Mouse (Mus musculus): ENCODE measurements at regions not wholly inside any gene's neighbourhood (a gene's known extent, or its start where the extent isn't known, plus 50 kb on each side); places are given as distances from the start of the nearest gene placed in this dataset.
A peak's percentile ranks its signal among the peaks of the same experiment; 100 is the strongest.

- no peak overlapping the region for H3K4me3 ChIP-seq
- H3K4me2 ChIP-seq: no peak overlapping the region
- no peaks in the 10 kb centered on the region for H3K36me3 ChIP-seq
- H3K9ac ChIP-seq: no peak overlapping the region
- H3K4me1 ChIP-seq (replicated peaks): no peaks in the 10 kb centered on the region; the same call in 1 of the 2 replicates
- no peaks in the 10 kb centered on the region for H3K9me3 ChIP-seq (replicated peaks)
- ATAC-seq (ENCODE audit: insufficient number of reproducible peaks, low FRiP score): no peak
- no peaks in the 10 kb centered on the region for H3K27me3 ChIP-seq (replicated peaks)
- H3K27ac ChIP-seq (ENCODE audit: poor library complexity, severe bottlenecking): no peak overlapping the region
Observed at GRCm38 (mm10) chr8:127849926-127850325, 508.5 kb upstream of the Nrp1 start.

DNA sequence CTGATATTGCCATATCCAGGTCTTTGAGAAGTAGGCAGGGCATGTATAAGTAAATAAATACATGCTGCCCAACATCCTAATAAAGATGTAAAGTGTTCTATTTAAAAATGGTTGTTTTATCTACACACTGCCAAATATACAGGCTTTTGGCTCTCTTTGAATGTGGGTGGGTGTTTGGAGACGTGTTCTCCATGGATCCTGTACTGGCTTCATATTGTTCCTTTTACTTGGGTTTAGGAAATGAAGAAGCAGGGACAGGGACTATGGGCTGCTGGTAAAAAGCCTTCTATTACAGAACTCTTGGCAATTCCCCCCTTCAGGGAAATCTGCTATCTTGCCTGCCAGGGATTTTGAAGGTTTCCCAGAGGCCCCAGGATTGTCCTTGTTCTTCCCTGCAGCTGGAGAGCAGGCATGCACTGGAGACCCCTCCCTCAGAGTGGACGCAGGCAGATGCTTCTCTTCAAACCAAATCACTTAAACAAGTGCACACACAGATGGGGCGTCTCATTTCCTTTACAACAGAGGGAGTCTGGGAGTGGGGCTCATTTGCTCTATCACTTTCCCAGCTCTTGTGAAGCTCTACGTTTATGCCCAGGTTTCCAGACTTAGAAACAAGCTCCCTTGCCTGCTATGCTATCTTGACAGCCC is 502.6 kb upstream of the Nrp1 start:
- no peak overlapping the region; the same call in 1 of the 2 replicates for H3K4me2 ChIP-seq
- H3K4me3 ChIP-seq: no peak overlapping the region
- no peak overlapping the region for H3K9ac ChIP-seq
- H3K27ac ChIP-seq (ENCODE audit: poor library complexity, severe bottlenecking): peak overlapping the region; percentile 42
- 15% methylated on average over 4 of the region's 4 CpGs for WGBS
- H3K27me3 ChIP-seq (replicated peaks): no peaks in the 10 kb centered on the region
- ATAC-seq (ENCODE audit: insufficient number of reproducible peaks, low FRiP score): no peak; the same call in 1 of the 2 replicates
- no peaks in the 10 kb centered on the region for H3K36me3 ChIP-seq
- peaks cover 16% of the 10 kb centered on the region for H3K4me1 ChIP-seq (replicated peaks)
- no peaks in the 10 kb centered on the region for H3K9me3 ChIP-seq (replicated peaks)

DNA sequence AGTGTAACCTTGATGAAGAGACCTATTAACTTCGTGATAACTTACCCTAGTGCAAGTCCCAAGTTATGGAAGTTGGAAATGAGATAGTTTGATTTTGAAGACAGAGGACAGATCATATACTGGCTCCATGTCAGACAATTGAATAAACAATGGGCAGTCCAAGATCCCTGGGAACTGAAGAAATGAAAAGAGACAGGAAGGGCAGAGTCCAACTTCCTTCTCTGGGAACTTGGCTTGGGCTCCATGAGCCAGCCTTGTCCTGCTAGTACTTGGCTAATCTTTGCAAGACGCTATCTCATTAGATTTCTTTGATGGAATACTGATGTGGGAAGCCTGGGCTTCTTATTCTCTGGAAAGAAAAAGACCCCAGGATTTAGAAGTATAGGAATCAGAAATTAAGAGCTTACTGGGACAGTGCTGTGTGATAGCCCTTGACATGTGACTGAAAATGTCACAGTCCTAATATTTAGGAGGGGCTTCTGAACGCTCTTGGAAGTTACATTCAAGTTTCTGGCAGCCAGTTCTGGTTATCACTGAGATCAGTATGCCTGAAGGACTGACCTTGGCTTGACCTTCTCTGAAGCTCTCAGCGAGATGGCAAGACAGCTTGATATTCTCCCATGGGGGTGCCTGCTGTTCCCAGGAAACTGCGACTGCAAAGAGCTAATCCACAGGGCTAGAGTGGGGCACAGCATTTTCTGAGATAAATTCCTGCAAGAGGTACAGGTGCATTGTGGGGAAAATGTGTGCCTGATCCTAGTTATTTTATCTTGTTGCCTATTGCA is 501.9 kb upstream of the Nrp1 start:
- H3K9me3 ChIP-seq (replicated peaks): no peaks in the 10 kb centered on the region
- no peak overlapping the region for H3K9ac ChIP-seq
- ATAC-seq (ENCODE audit: insufficient number of reproducible peaks, low FRiP score): no peak
- H3K4me1 ChIP-seq (replicated peaks): peaks cover 16% of the 10 kb centered on the region
- 25% methylated on average over 5 of the region's 5 CpGs for WGBS
- no peaks in the 10 kb centered on the region for H3K36me3 ChIP-seq
- peak overlapping the region; percentile 42 for H3K27ac ChIP-seq (ENCODE audit: poor library complexity, severe bottlenecking)
- H3K4me2 ChIP-seq: no peak overlapping the region
- no peak overlapping the region for H3K4me3 ChIP-seq
- H3K27me3 ChIP-seq (replicated peaks): no peaks in the 10 kb centered on the region

DNA sequence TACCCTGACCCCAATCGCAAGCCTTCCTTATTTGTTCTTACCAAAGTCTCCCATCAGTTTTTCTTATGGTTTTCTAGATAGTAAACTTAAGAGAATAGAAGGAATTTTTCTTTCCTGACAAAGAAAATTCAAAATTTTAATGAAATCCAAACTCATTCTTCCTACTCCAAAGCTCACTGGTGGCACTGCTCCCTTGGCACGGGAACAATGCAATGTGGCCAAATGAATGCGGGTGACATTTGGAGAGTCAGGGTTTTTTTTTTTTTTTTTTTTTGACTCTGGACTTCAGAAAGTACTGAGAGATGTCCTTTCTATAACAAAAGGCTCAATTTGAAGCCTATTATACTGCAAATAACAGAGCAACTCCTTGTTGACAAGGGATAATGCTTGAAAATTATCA is 499.4 kb upstream of the Nrp1 start:
- Histone ChIP-seq H3K36me3 (no peaks in the 10 kb centered on the region), H3K9ac (no peak overlapping the region), H3K4me2 (no peak overlapping the region), H3K4me3 (no peak overlapping the region), H3K4me1 (replicated peaks) (peaks cover 16% of the 10 kb centered on the region), H3K9me3 (replicated peaks) (peaks cover 4% of the 10 kb centered on the region), H3K27ac (ENCODE audit: poor library complexity, severe bottlenecking) (no peak overlapping the region), H3K27me3 (replicated peaks) (no peaks in the 10 kb centered on the region)
- 80% methylated on average over 3 of the region's 3 CpGs for WGBS
- ATAC-seq (ENCODE audit: insufficient number of reproducible peaks, low FRiP score): no peak

DNA sequence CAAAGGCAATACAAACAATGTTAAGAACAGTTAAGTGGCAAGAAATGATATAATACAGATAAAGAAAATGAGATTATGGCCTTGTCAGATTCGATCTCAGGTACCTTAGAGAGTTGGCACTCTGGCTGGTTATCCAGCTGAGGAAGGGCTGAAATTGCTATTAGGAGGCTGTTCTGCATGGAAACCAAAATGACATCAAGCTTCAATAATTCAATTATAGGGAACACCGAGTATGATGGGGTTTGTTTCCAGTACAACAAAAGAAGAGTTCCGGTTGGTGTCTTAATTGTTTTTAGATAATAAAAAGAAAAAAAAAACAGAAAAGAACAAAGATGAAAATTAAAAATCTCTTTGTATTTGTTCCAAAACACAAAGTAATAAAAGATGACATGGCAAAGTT is 498.0 kb upstream of the Nrp1 start:
- Histone ChIP-seq H3K27ac (ENCODE audit: poor library complexity, severe bottlenecking) (no peak overlapping the region), H3K9me3 (replicated peaks) (peaks cover 4% of the 10 kb centered on the region), H3K4me3 (no peak overlapping the region), H3K27me3 (replicated peaks) (no peaks in the 10 kb centered on the region), H3K36me3 (no peaks in the 10 kb centered on the region), H3K4me2 (no peak overlapping the region), H3K9ac (no peak overlapping the region), H3K4me1 (replicated peaks) (peaks cover 16% of the 10 kb centered on the region)
- 83% methylated on average over 3 of the region's 3 CpGs for WGBS
- no peak for ATAC-seq (ENCODE audit: insufficient number of reproducible peaks, low FRiP score)

DNA sequence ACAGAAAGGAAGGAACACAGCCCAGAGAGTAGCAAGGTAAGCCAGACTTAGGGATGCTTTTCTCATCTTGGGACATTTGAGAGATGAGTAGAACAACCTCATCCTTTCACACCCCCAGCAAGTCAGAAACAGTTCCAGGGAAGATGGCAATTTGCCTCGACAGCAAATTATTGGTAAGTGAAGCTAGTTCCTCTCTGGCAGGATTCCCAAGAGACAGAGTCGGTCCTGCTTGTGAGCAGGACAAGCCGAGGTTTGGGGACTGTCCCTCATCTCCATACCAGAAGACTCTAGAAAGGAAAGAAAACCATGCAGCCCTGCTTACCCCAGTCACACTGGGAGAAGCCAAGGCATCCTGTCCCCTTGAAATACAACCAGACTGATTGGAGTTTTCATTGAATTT is 497.5 kb upstream of the Nrp1 start:
- Histone ChIP-seq H3K9ac (no peak overlapping the region), H3K4me2 (no peak overlapping the region), H3K9me3 (replicated peaks) (peaks cover 4% of the 10 kb centered on the region), H3K27ac (ENCODE audit: poor library complexity, severe bottlenecking) (no peak overlapping the region), H3K4me3 (no peak overlapping the region), H3K36me3 (no peaks in the 10 kb centered on the region), H3K27me3 (replicated peaks) (no peaks in the 10 kb centered on the region), H3K4me1 (replicated peaks) (peaks cover 11% of the 10 kb centered on the region)
- 50% methylated on average over 3 of the region's 3 CpGs for WGBS
- ATAC-seq (ENCODE audit: insufficient number of reproducible peaks, low FRiP score): no peak

DNA sequence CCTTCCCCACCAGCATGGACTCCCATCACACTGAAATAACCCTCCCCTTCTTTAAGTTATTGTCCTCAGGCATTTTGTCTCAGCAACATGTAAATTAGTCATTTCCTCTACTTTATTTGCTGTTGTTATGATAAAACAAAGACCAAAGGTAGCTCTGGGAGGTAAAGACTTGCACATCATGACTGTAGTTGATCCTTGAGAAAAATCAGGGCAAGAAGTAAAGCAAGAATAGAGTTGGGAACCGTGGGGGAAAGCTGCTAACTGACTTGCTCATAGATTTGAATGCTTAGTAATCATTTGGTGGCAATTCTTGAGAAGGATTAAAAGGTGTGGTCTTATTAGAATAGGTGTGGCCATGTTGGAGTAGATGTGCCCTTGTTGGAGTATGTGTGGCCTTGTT is 473.8 kb upstream of the Nrp1 start:
- peaks cover 7% of the 10 kb centered on the region; the same call in 1 of the 2 replicates for H3K4me1 ChIP-seq (replicated peaks)
- no peak for ATAC-seq (ENCODE audit: insufficient number of reproducible peaks, low FRiP score)
- 76% methylated on average over 1 of the region's 1 CpGs for WGBS
- no peak overlapping the region for H3K27ac ChIP-seq (ENCODE audit: poor library complexity, severe bottlenecking)
- no peaks in the 10 kb centered on the region for H3K36me3 ChIP-seq
- no peaks in the 10 kb centered on the region for H3K27me3 ChIP-seq (replicated peaks)
- 0 out of 2 replicates have a peak, but pooled peaks cover 5% of the 10 kb centered on the region for H3K9me3 ChIP-seq (replicated peaks)
- no peak overlapping the region for H3K4me2 ChIP-seq
- H3K4me3 ChIP-seq: no peak overlapping the region
- H3K9ac ChIP-seq: no peak overlapping the region

DNA sequence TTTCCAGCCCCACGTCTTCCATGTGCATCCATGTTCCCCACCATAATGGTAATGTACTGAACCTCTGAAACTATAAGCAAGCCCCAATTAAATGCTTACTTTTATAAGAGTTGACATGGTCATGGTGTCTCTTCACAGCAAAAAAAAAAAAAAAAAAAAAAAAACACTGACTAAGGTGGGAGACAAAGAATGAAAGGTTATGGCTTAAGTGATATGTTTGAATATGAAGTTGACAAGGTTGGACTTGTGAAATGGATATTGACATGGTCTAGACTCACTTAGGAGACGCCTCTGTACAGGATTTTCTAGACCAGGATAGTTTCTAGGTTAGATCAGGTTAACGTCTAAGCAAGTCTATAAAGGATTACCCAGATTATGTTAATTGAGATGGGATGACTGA is 473.2 kb upstream of the Nrp1 start:
- no peak overlapping the region for H3K4me3 ChIP-seq
- ATAC-seq (ENCODE audit: insufficient number of reproducible peaks, low FRiP score): no peak
- H3K9me3 ChIP-seq (replicated peaks): 0 out of 2 replicates have a peak, but pooled peaks cover 5% of the 10 kb centered on the region
- 90% methylated on average over 3 of the region's 3 CpGs for WGBS
- no peak overlapping the region for H3K4me2 ChIP-seq
- H3K9ac ChIP-seq: no peak overlapping the region
- no peaks in the 10 kb centered on the region for H3K27me3 ChIP-seq (replicated peaks)
- peaks cover 7% of the 10 kb centered on the region; the same call in 1 of the 2 replicates for H3K4me1 ChIP-seq (replicated peaks)
- no peak overlapping the region for H3K27ac ChIP-seq (ENCODE audit: poor library complexity, severe bottlenecking)
- no peaks in the 10 kb centered on the region for H3K36me3 ChIP-seq

GRCm38 (mm10) chr8:127885831-127886230 is 472.6 kb upstream of the Nrp1 start:
- ATAC-seq (ENCODE audit: insufficient number of reproducible peaks, low FRiP score): no peak
- Histone ChIP-seq H3K36me3 (no peaks in the 10 kb centered on the region), H3K9ac (no peak overlapping the region), H3K27ac (ENCODE audit: poor library complexity, severe bottlenecking) (no peak overlapping the region), H3K4me3 (no peak overlapping the region), H3K4me1 (replicated peaks) (0 out of 2 replicates have a peak, but pooled peaks cover 2% of the 10 kb centered on the region), H3K27me3 (replicated peaks) (no peaks in the 10 kb centered on the region), H3K9me3 (replicated peaks) (0 out of 2 replicates have a peak, but pooled peaks cover 5% of the 10 kb centered on the region), H3K4me2 (no peak overlapping the region)
- 47% methylated on average over 3 of the region's 3 CpGs for WGBS

- ATAC-seq (ENCODE audit: insufficient number of reproducible peaks, low FRiP score): no peak
- Histone ChIP-seq H3K36me3 (no peaks in the 10 kb centered on the region), H3K9ac (no peak overlapping the region), H3K27me3 (replicated peaks) (no peaks in the 10 kb centered on the region), H3K27ac (ENCODE audit: poor library complexity, severe bottlenecking) (no peak overlapping the region), H3K4me1 (replicated peaks) (no peaks in the 10 kb centered on the region), H3K4me2 (no peak overlapping the region), H3K4me3 (no peak overlapping the region), H3K9me3 (replicated peaks) (no peaks in the 10 kb centered on the region)
- 73% methylated on average over 6 of the region's 6 CpGs for WGBS
Observed at GRCm38 (mm10) chr8:127890729-127891128, 467.7 kb upstream of the Nrp1 start.

- Histone ChIP-seq H3K4me2 (no peak overlapping the region), H3K9ac (no peak overlapping the region), H3K9me3 (replicated peaks) (no peaks in the 10 kb centered on the region), H3K27me3 (replicated peaks) (no peaks in the 10 kb centered on the region), H3K36me3 (no peaks in the 10 kb centered on the region), H3K27ac (ENCODE audit: poor library complexity, severe bottlenecking) (no peak overlapping the region), H3K4me3 (no peak overlapping the region), H3K4me1 (replicated peaks) (no peaks in the 10 kb centered on the region)
- no peak for ATAC-seq (ENCODE audit: insufficient number of reproducible peaks, low FRiP score)
Observed at GRCm38 (mm10) chr8:127894284-127894683, 464.1 kb upstream of the Nrp1 start.

Measured in heart, embryonic 12.5 days (tissue).